Mouse (Mus musculus) liver, postnatal 0 days (tissue): Measurements from ENCODE around the gene Nxpe4. TPM values are rescaled to one million over a fixed set of nuclear protein-coding genes. Genes with fewer than 3 reads are reported as not detected.

Experiments used
- ATAC-seq: fragments of 200-750 bp; cut with Nextera tagmentation; 2 replicates; pipeline ENCODE4 v1.8.0; 2017; ENCODE audit warnings: mild to moderate bottlenecking, moderate library complexity
- DNase-seq: peaks from one replicate; pipeline ENCODE4 v3.0.0-alpha.2; 2016
- H3K27ac ChIP-seq: fragments of 300-500 bp; sonication (generic); 2 replicates; pipeline ENCODE4 v1.5.1; 2014; ENCODE audit warnings: antibody characterized with exemption, moderate library complexity, mild to moderate bottlenecking, low read depth
- H3K27me3 ChIP-seq: fragments of 300-500 bp; sonication (generic); 2 replicates; pipeline ENCODE4 v1.6.1; 2014; ENCODE audit warnings: low read length, control low read depth, mixed read lengths; ENCODE audit not compliant: insufficient read depth
- H3K36me3 ChIP-seq: fragments of 300-500 bp; sonication (generic); replicated peaks from 2 replicates; pipeline ENCODE4 v1.6.1; 2014; ENCODE audit warnings: mild to moderate bottlenecking, control low read depth, low read length, moderate library complexity, mixed read lengths; ENCODE audit not compliant: insufficient read depth
- H3K4me1 ChIP-seq: fragments of 300-500 bp; sonication (generic); 2 replicates; pipeline ENCODE4 v1.6.1; 2014; ENCODE audit warnings: antibody characterized with exemption, mild to moderate bottlenecking, control low read depth; ENCODE audit not compliant: insufficient read depth
- H3K4me2 ChIP-seq: fragments of 300-500 bp; sonication (generic); 2 replicates; pipeline ENCODE4 v1.6.1; 2014; ENCODE audit warnings: low read depth, mild to moderate bottlenecking, low read length, moderate library complexity, mixed read lengths
- H3K4me3 ChIP-seq: fragments of 300-500 bp; sonication (generic); 2 replicates; pipeline ENCODE4 v1.5.1; 2014; ENCODE audit warnings: low read depth, low read length
- H3K9ac ChIP-seq: fragments of 300-500 bp; sonication (generic); replicated peaks from 2 replicates; pipeline ENCODE4 v1.6.1; 2014; ENCODE audit warnings: mild to moderate bottlenecking, moderate library complexity
- H3K9me3 ChIP-seq: fragments of 300-500 bp; sonication (generic); 2 replicates; pipeline ENCODE4 v1.6.1; 2016; ENCODE audit warnings: mild to moderate bottlenecking, control low read depth, low read length, mixed read lengths
- CTCF ChIP-seq: sonication (generic); IDR thresholded peaks from 2 replicates; pipeline ENCODE4 v1.5.1; 2016; ENCODE audit warnings: antibody characterized with exemption, low read depth
- EP300 ChIP-seq: IDR thresholded peaks from 2 replicates; pipeline ENCODE4 v1.6.1; 2016; ENCODE audit warnings: antibody characterized with exemption, low read depth, mild to moderate bottlenecking
- WGBS: fragments of 180-500 bp; shearing (Covaris S2); extraction: QIAGEN DNeasy Blood & Tissue Kit; methylation state at CpG from one replicate; pipeline ENCODE4 v1.1.7; 2014; ENCODE audit not compliant: insufficient replicate concordance; 5-methylcytosine and 5-hydroxymethylcytosine counted together
- polyA plus RNA-seq: library from polyadenylated mRNA; unstranded; fragments of >200 nt; fragmentation: Nextera tagmentation; extraction: Ambion mirVana; gene quantifications from 2 replicates; pipeline ENCODE4 v1.2.1, GENCODE M21; 2015

Nxpe4 gene
- polyA plus RNA-seq, 1 experiment from 2014 or later, result 3.3 TPM

GRCm38 (mm10) chr9:48247276-48247675, 85.5 kb downstream of the Nxpe4 start:
- H3K9me3 ChIP-seq, result no peaks in the 10 kb centered on the region
- no peak overlapping the region for H3K4me3 ChIP-seq
- 69% methylated on average over 5 of the region's 5 CpGs for WGBS
- H3K4me1 ChIP-seq, result no peaks in the 10 kb centered on the region
- no peak for ATAC-seq
- no peak for DNase-seq
- no peak overlapping the region for H3K27ac ChIP-seq
- H3K36me3 ChIP-seq, result no peaks in the 10 kb centered on the region
- H3K27me3 ChIP-seq, result 0 out of 2 replicates have a peak, but pooled peaks cover 3% of the 10 kb centered on the region
- no peak for TF ChIP-seq CTCF
- no peak for TF ChIP-seq EP300
- H3K9ac ChIP-seq, result no peak overlapping the region
- H3K4me2 ChIP-seq, result no peak overlapping the region

- Histone ChIP-seq H3K9ac (no peak overlapping the region), H3K27ac (no peak overlapping the region), H3K4me1 (no peaks in the 10 kb centered on the region), H3K4me3 (no peak overlapping the region), H3K27me3 (0 out of 2 replicates have a peak, but pooled peaks cover 8% of the 10 kb centered on the region), H3K4me2 (no peak overlapping the region), H3K36me3 (no peaks in the 10 kb centered on the region), H3K9me3 (no peaks in the 10 kb centered on the region)
- ATAC-seq (no peak), DNase-seq (no peak)
- TF ChIP-seq CTCF (no peak), EP300 (no peak)
- 11% methylated on average over 8 of the region's 8 CpGs for WGBS
These were observed 90.4 kb downstream of the Nxpe4 start for GRCm38 (mm10) chr9:48252236-48252635.

DNA sequence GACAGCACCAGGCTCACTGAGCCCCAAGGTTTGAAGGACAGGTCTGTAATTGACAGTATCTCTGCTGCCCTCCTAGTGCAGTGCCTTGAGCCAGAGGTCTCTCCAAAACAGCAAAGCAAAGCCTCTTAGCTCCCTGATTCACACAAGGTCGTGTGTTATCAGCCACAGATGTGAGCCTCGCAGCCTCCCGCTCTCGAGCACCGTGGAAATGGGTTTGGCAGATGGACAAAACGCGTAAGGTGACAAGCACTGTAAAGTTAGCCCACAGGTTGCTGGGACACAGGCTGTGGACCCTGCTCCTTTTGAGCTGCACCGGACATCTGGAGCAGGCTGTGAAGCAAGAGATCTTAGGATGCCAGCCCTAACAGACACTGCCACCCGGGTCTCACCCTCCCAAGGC, 95.2 kb downstream of the Nxpe4 start:
- Histone ChIP-seq H3K4me1 (no peaks in the 10 kb centered on the region), H3K9me3 (no peaks in the 10 kb centered on the region), H3K4me3 (no peak overlapping the region), H3K27ac (no peak overlapping the region), H3K9ac (no peak overlapping the region), H3K27me3 (0 out of 2 replicates have a peak, but pooled peaks cover 5% of the 10 kb centered on the region), H3K36me3 (no peaks in the 10 kb centered on the region), H3K4me2 (no peak overlapping the region)
- no peak for DNase-seq
- TF ChIP-seq CTCF (no peak), EP300 (no peak)
- no peak for ATAC-seq
- WGBS, result 61% methylated on average over 9 of the region's 9 CpGs

DNA sequence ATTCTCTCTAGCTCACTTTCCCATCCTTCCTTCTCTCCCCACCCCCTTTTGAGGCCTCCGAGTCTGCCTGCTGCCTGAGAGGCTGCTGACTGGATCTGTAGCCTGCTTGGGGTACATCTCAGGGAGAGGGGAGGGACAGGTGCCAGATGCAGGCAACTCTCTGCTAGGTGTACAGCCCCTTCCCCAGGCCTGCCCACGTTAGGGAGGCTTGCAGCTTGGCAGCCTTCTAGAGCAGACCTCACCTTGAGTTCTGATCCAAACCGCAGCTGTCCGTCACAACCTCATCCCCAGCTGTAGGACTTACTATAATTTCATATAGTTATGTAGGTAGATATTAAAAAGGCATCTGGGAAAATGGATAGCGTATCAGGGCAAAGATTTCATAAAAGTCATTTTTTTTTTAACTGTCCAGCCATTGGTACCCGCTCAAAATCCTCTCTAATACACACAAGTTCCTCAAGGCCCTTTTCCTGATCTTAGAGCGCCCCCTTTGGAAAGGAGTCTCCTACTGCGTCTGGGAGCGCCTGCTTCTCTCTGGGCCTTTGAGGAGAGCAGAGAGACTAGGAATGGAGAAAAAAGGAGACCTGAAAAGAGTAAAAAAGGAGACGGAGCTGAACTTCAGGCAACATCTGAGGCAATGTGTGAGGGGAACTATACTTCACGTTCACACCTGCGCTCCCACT, 96.1 kb downstream of the Nxpe4 start:
- no peak overlapping the region for H3K4me3 ChIP-seq
- WGBS, result 34% methylated on average over 12 of the region's 12 CpGs
- H3K4me2 ChIP-seq, result no peak overlapping the region
- ATAC-seq, result no peak
- peak; percentile 24 for DNase-seq
- H3K4me1 ChIP-seq, result no peaks in the 10 kb centered on the region
- no peak overlapping the region for H3K27ac ChIP-seq
- no peaks in the 10 kb centered on the region for H3K9me3 ChIP-seq
- TF ChIP-seq CTCF, result peak; percentile 63
- no peak for TF ChIP-seq EP300
- no peak overlapping the region for H3K9ac ChIP-seq
- 0 out of 2 replicates have a peak, but pooled peaks cover under 1% of the 10 kb centered on the region for H3K27me3 ChIP-seq
- H3K36me3 ChIP-seq, result no peaks in the 10 kb centered on the region

DNA sequence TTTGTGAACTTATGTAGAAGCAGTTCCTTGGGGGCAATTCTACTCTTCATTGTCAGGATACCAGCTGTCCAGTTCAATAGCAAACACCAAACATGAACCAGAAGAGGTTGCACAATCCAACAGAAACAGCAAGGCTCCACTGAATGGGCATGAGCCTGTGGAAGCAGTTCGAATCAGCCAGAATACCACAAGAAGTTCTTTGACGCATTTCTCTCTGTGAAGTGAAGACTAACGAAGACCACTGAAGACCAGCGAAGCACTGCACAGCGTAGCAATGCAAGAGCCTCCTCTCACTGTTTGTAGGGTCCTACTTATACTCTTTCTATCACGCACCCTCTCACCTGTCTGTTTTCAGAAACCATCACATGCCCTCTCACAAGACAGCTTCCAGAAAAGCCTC, 102.8 kb downstream of the Nxpe4 start:
- H3K4me1 ChIP-seq, result peaks cover 3% of the 10 kb centered on the region; the same call in 1 of the 2 replicates
- H3K9ac ChIP-seq, result no peak overlapping the region
- WGBS, result 75% methylated on average over 6 of the region's 6 CpGs
- no peaks in the 10 kb centered on the region for H3K36me3 ChIP-seq
- DNase-seq (no peak), ATAC-seq (no peak)
- TF ChIP-seq CTCF (no peak), EP300 (no peak)
- H3K27me3 ChIP-seq, result 0 out of 2 replicates have a peak, but pooled peaks cover 4% of the 10 kb centered on the region
- H3K4me3 ChIP-seq, result no peak overlapping the region
- H3K27ac ChIP-seq, result no peak overlapping the region
- H3K4me2 ChIP-seq, result no peak overlapping the region
- no peaks in the 10 kb centered on the region for H3K9me3 ChIP-seq

DNA sequence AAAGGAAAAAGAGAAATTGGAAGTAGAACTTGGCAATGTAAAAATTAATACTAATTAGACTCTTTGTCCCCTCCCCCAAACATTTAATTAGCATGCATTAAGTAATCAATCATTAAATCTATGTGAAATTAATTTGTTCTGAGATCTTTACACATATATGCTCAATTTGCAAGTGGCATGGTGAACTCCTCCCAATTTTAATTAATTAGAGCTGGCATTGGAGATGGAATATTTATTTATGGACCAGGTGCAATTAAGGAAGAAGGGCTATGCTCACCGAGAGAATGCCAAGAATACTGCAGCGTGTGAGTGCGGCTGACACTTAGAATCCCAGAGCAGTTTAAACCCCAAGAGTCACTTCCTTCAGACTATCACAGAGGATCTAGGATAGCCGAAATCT, 103.7 kb downstream of the Nxpe4 start:
- ATAC-seq (no peak), DNase-seq (no peak)
- Histone ChIP-seq H3K36me3 (no peaks in the 10 kb centered on the region), H3K9me3 (no peaks in the 10 kb centered on the region), H3K4me3 (no peak overlapping the region), H3K27me3 (0 out of 2 replicates have a peak, but pooled peaks cover 4% of the 10 kb centered on the region), H3K4me1 (peaks cover 3% of the 10 kb centered on the region; the same call in 1 of the 2 replicates), H3K9ac (no peak overlapping the region), H3K4me2 (no peak overlapping the region), H3K27ac (no peak overlapping the region)
- WGBS, result 61% methylated on average over 4 of the region's 4 CpGs
- TF ChIP-seq EP300 (no peak), CTCF (no peak)
